Mouse (Mus musculus) urinary bladder, adult 18-20 months (tissue): ENCODE measurements around the gene AI597479.
"Not testable (repeated sequence)": the region's sequence is repeated elsewhere in the genome, so short reads cannot be mapped to it uniquely, and the experiment has no call there.

Source experiments
- DNase-seq, 2 experiments: peaks; one replicate each; pipeline ENCODE4 v3.0.0; 2022; ENCODE audit warnings: low spot score in 2 of 2, mixed read lengths in 2 of 2

The AI597479 gene

GRCm38 (mm10) chr1:43124726-43125125, 26.2 kb downstream of the AI597479 start:
- DNase-seq: no peak

- no peak for DNase-seq
These were observed 28.7 kb downstream of the AI597479 start for GRCm38 (mm10) chr1:43127196-43127595.

GRCm38 (mm10) chr1:43127820-43128610, 29.5 kb downstream of the AI597479 start:
- DNase-seq: no peak

- DNase-seq: no peak
These were observed 31.9 kb downstream of the AI597479 start for GRCm38 (mm10) chr1:43130219-43130981.

- DNase-seq: no peak
These were observed 33.1 kb downstream of the AI597479 start for GRCm38 (mm10) chr1:43131591-43131990.

- DNase-seq: not testable (repeated sequence)
These were observed 38.0 kb downstream of the AI597479 start for GRCm38 (mm10) chr1:43136488-43137029.

GRCm38 (mm10) chr1:43137334-43137733, 38.8 kb downstream of the AI597479 start:
- no peak for DNase-seq

GRCm38 (mm10) chr1:43138268-43138812, 39.8 kb downstream of the AI597479 start:
- DNase-seq: no peak

GRCm38 (mm10) chr1:43139587-43140266, 41.2 kb downstream of the AI597479 start:
- DNase-seq: peak; percentile 67 to 76

GRCm38 (mm10) chr1:43141555-43141961, 43.0 kb downstream of the AI597479 start:
- no peak for DNase-seq

- no peak for DNase-seq
These were observed 44.3 kb downstream of the AI597479 start for GRCm38 (mm10) chr1:43142849-43143248.

GRCm38 (mm10) chr1:43143284-43143683, 44.8 kb downstream of the AI597479 start:
- DNase-seq: no peak

- no peak for DNase-seq
These were observed 45.3 kb downstream of the AI597479 start for GRCm38 (mm10) chr1:43143791-43144190.

GRCm38 (mm10) chr1:43144338-43144906, 45.9 kb downstream of the AI597479 start:
- no peak for DNase-seq

GRCm38 (mm10) chr1:43145388-43145787, 46.9 kb downstream of the AI597479 start:
- DNase-seq: peak in 1 of 2 experiments; percentile 13

- no peak for DNase-seq
These were observed 49.0 kb downstream of the AI597479 start for GRCm38 (mm10) chr1:43147474-43147873.

GRCm38 (mm10) chr1:43150225-43150624, 51.7 kb downstream of the AI597479 start:
- no peak for DNase-seq

- no peak for DNase-seq
These were observed 54.1 kb downstream of the AI597479 start for GRCm38 (mm10) chr1:43152626-43153025.

- DNase-seq: no peak
These were observed 55.0 kb downstream of the AI597479 start for GRCm38 (mm10) chr1:43153538-43153937.

- no peak for DNase-seq
These were observed 56.0 kb downstream of the AI597479 start for GRCm38 (mm10) chr1:43154491-43154890.

GRCm38 (mm10) chr1:43157907-43158306, 59.4 kb downstream of the AI597479 start:
- DNase-seq: no peak
